Comparison of ENCODE assay signal across 13 mouse cellular contexts in genomic region chr16:23251445-23251773, GRCm38 (mm10). TPM values are rescaled to one million over a fixed set of nuclear protein-coding genes. Genes with fewer than 3 reads are reported as not detected.
DNase-seq lines count a peak whose midpoint lies in the region; ATAC-seq lines count a peak whose summit lies in the region.
"Had no signal": no experiment of that assay in that cellular context is flagged by ENCODE, and none has a peak within 500 bp of the region (broad histone marks: within the 10 kb centered on the region; RNA-seq: fewer than 3 reads in every experiment).

No protein-coding gene starts in this region.

- no peaks in the 10 kb centered on the region for H3K36me3 ChIP-seq in heart, embryonic 13.5 days
- H3K36me3 ChIP-seq in embryonic facial prominence, embryonic 10.5 days (replicated peaks), result peaks cover 9% of the 10 kb centered on the region; the same call in 1 of the 2 replicates
- H3K36me3 ChIP-seq in hindbrain, embryonic 10.5 days, result no peaks in the 10 kb centered on the region
- no peaks in the 10 kb centered on the region for H3K36me3 ChIP-seq in midbrain, embryonic 12.5 days
- H3K36me3 ChIP-seq: heart, embryonic 15.5 days; liver, embryonic 13.5 days had no signal

- peaks cover 36% of the 10 kb centered on the region for H3K4me1 ChIP-seq in heart, embryonic 13.5 days
- H3K4me1 ChIP-seq in embryonic facial prominence, embryonic 10.5 days, result peaks cover 61% of the 10 kb centered on the region
- H3K4me1 ChIP-seq in hindbrain, embryonic 10.5 days (replicated peaks), result peaks cover 60% of the 10 kb centered on the region
- H3K4me1 ChIP-seq in midbrain, embryonic 12.5 days, result peaks cover 28% of the 10 kb centered on the region
- H3K4me1 ChIP-seq: liver, embryonic 13.5 days; megakaryocyte, embryonic 14.5 days had no signal

- H3K4me3 ChIP-seq in heart, embryonic 13.5 days, result no peak overlapping the region
- no peak overlapping the region for H3K4me3 ChIP-seq in embryonic facial prominence, embryonic 10.5 days
- H3K4me3 ChIP-seq in hindbrain, embryonic 10.5 days, result no peak overlapping the region
- no peak overlapping the region for H3K4me3 ChIP-seq in midbrain, embryonic 12.5 days
- H3K4me3 ChIP-seq: heart, embryonic 15.5 days; liver, embryonic 13.5 days; megakaryocyte, embryonic 14.5 days had no signal

- 50% methylated on average over 2 of the region's 2 CpGs for WGBS in heart, embryonic 13.5 days
- WGBS in embryonic facial prominence, embryonic 10.5 days, result 77% methylated on average over 2 of the region's 2 CpGs
- 68% methylated on average over 2 of the region's 2 CpGs for WGBS in hindbrain, embryonic 10.5 days
- WGBS in midbrain, embryonic 12.5 days, result 49% methylated on average over 2 of the region's 2 CpGs

- 0 out of 2 replicates have a peak overlapping the region, but pooled peaks have one; percentile 13 for H3K4me2 ChIP-seq in heart, embryonic 13.5 days
- H3K4me2 ChIP-seq in midbrain, embryonic 12.5 days (replicated peaks), result no peak overlapping the region
- H3K4me2 ChIP-seq: heart, embryonic 15.5 days; liver, embryonic 13.5 days had no signal

- no peaks in the 10 kb centered on the region for H3K9me3 ChIP-seq in heart, embryonic 13.5 days
- no peaks in the 10 kb centered on the region for H3K9me3 ChIP-seq in embryonic facial prominence, embryonic 10.5 days
- no peaks in the 10 kb centered on the region for H3K9me3 ChIP-seq in hindbrain, embryonic 10.5 days
- H3K9me3 ChIP-seq in midbrain, embryonic 12.5 days, result no peaks in the 10 kb centered on the region
- H3K9me3 ChIP-seq: heart, embryonic 15.5 days; liver, embryonic 13.5 days; megakaryocyte, embryonic 14.5 days had no signal

- intact Hi-C loops in heart, postnatal 36 days (cut with DNase I), result no loop called here

- H3K9ac ChIP-seq in heart, embryonic 13.5 days, result no peak overlapping the region
- no peak overlapping the region for H3K9ac ChIP-seq in midbrain, embryonic 12.5 days (replicated peaks)
- H3K9ac ChIP-seq: heart, embryonic 15.5 days; liver, embryonic 13.5 days had no signal

- peaks cover 72% of the 10 kb centered on the region for H3K27me3 ChIP-seq in heart, embryonic 13.5 days (replicated peaks)
- 0 out of 2 replicates have a peak, but pooled peaks cover 2% of the 10 kb centered on the region for H3K27me3 ChIP-seq in embryonic facial prominence, embryonic 10.5 days (replicated peaks; ENCODE audit: low read depth, poor library complexity, severe bottlenecking)
- H3K27me3 ChIP-seq in hindbrain, embryonic 10.5 days (ENCODE audit: insufficient read depth, poor library complexity, severe bottlenecking), result 0 out of 2 replicates have a peak, but pooled peaks cover 2% of the 10 kb centered on the region
- H3K27me3 ChIP-seq in midbrain, embryonic 12.5 days, result no peaks in the 10 kb centered on the region

- no peak for DNase-seq in heart, adult 8-10 months (ENCODE audit: low spot score)
- no peak for DNase-seq in embryonic facial prominence, embryonic 10.5 days (ENCODE audit: low spot score)
- no peak for DNase-seq in hindbrain, embryonic 10.5 days (ENCODE audit: low spot score)
- DNase-seq in cerebellum, postnatal 36 days, result no peak
- no peak for DNase-seq in T-cell, adult 2 months (ENCODE audit: low spot score)
- no peak for DNase-seq in heart, postnatal 36 days
- DNase-seq: cerebellum, adult 11-12 months; kidney, adult 18-20 months; liver, embryonic 13.5 days had no signal

- ATAC-seq in heart, embryonic 13.5 days (ENCODE audit: extremely low read depth, insufficient number of reproducible peaks, low FRiP score, low TSS enrichment), result no peak
- peak; percentile 72 for ATAC-seq in midbrain, embryonic 12.5 days (ENCODE audit: low FRiP score, low read depth)

- H3K27ac ChIP-seq in heart, embryonic 13.5 days (replicated peaks), result no peak overlapping the region
- peak overlapping the region; percentile 80 for H3K27ac ChIP-seq in embryonic facial prominence, embryonic 10.5 days (replicated peaks)
- H3K27ac ChIP-seq in hindbrain, embryonic 10.5 days, result peak overlapping the region; percentile 82
- H3K27ac ChIP-seq in midbrain, embryonic 12.5 days (replicated peaks), result peak overlapping the region; percentile 47; the same call in 1 of the 2 replicates
- H3K27ac ChIP-seq: heart, embryonic 15.5 days; liver, embryonic 13.5 days had no signal

RNA-seq across cellular contexts. Expression of gene St6gal1, which starts 26.9 kb away (rescaled TPM):
- polyA plus RNA-seq in heart, embryonic 13.5 days (2015; fragmentation: Nextera tagmentation; extraction: Ambion mirVana), result 15.9 and 18.1 TPM in 2 replicates
- 1 to 10 TPM; 7.6 to 9.9 (median 8.8) TPM for total RNA-seq in heart, adult 8-10 months (2022)
- polyA plus RNA-seq in embryonic facial prominence, embryonic 10.5 days (2016; fragmentation: Nextera tagmentation; extraction: Ambion mirVana), result 27.3 and 28.9 TPM in 2 replicates
- polyA plus RNA-seq in hindbrain, embryonic 10.5 days (2016; fragmentation: Nextera tagmentation; extraction: Ambion mirVana), result 22.8 and 26.6 TPM in 2 replicates
- polyA plus RNA-seq in midbrain, embryonic 12.5 days (2016; fragmentation: Nextera tagmentation; extraction: Ambion mirVana), result 39.9 and 46.6 TPM in 2 replicates
- total RNA-seq in heart, postnatal 36 days (2021), result 1 to 10 TPM; 9.2 to 10.0 TPM
